Mouse (Mus musculus) MEL (cell line): Measurements from ENCODE around the gene H2-Eb2.
A peak's percentile ranks its signal among the peaks of the same experiment; 100 is the strongest.

Experiments used
- BHLHE40 ChIP-seq: IDR thresholded peaks from 2 replicates; pipeline ENCODE4 v1.6.1; 2012; ENCODE audit warnings: low read depth, mild to moderate bottlenecking, inconsistent platforms, low read length, improper control_type of control experiment, borderline replicate concordance
- CHD2 ChIP-seq: IDR thresholded peaks from 2 replicates; pipeline ENCODE4 v1.6.1; 2011; ENCODE audit warnings: low read length, improper control_type of control experiment
- CTCF ChIP-seq, 3 experiments: IDR thresholded peaks in 2 of 3; conservative IDR thresholded peaks in 1 of 3; 2 replicates each; pipeline ENCODE4 v1.5.1; 2011 to 2012; ENCODE audit warnings: low read length in 3 of 3, low read depth in 2 of 3, mild to moderate bottlenecking in 2 of 3, improper control_type of control experiment in 1 of 3, inconsistent platforms in 1 of 3, mixed read lengths in 1 of 3, moderate library complexity in 1 of 3; ENCODE audit not compliant: control insufficient read depth in 1 of 3, insufficient read depth in 1 of 3, poor library complexity in 1 of 3, severe bottlenecking in 1 of 3
- MYB ChIP-seq: IDR thresholded peaks from 2 replicates; pipeline ENCODE4 v1.6.1; 2011; ENCODE audit warnings: mild to moderate bottlenecking, low read depth, low read length, improper control_type of control experiment
- POLR2A ChIP-seq, 2 experiments: IDR thresholded peaks; 2 replicates each; pipeline ENCODE4 v1.6.1; 2011 to 2012; ENCODE audit warnings: low read length in 2 of 2, mild to moderate bottlenecking in 2 of 2, control low read depth in 1 of 2, improper control_type of control experiment in 1 of 2, low read depth in 1 of 2, moderate library complexity in 1 of 2; ENCODE audit not compliant: control insufficient read depth in 1 of 2, insufficient read depth in 1 of 2, poor library complexity in 1 of 2

DNA sequence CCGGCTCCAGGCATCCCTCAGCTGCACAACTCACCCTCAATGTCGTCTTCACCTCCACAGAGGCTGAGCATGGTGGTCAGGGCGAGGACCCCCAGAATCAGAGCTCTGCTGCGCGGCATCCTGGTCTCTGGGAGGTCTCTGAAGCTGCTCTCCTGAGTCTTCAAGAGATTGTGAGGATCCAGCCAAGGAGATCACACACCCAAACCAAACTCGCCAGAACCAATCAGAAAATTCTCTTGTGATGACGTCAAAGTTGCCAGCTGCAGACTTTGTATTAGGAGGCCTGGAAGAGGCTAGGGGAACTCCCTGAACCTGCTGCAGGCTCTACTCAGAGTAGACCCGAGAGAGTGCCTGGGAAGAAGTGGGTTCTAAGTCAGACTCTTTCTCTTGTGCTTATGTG is 37.8 kb upstream of the H2-Eb2 start, which contains the start of gene H2-Aa:
- TF ChIP-seq POLR2A (IDR thresholded peaks at IDR 0.05; ENCODE audit: control insufficient read depth in 1 of 2, insufficient read depth in 1 of 2, low read depth in 1 of 2, low read length in 2 of 2, poor library complexity in 1 of 2) (no peak), CTCF (IDR thresholded peaks at IDR 0.05 in 2 of 3, conservative IDR thresholded peaks at IDR 0.05 in 1 of 3; ENCODE audit: control insufficient read depth in 1 of 3, insufficient read depth in 1 of 3, low read depth in 2 of 3, low read length in 3 of 3, poor library complexity in 1 of 3, severe bottlenecking in 1 of 3) (no peak), MYB (no peak), CHD2 (peak; percentile 85), BHLHE40 (no peak)
